11 mouse cellular contexts compared by ENCODE assay signal in genomic region chr2:59644816-59645215, GRCm38 (mm10). TPM values are rescaled to one million over a fixed set of nuclear protein-coding genes. Genes with fewer than 3 reads are reported as not detected.
DNase-seq lines count a peak whose midpoint lies in the region; ATAC-seq and TF ChIP-seq lines count a peak whose summit lies in the region.
"Had no signal": no experiment of that assay in that cellular context is flagged by ENCODE, and none has a peak within 500 bp of the region (broad histone marks: within the 10 kb centered on the region; RNA-seq: fewer than 3 reads in every experiment).

No protein-coding gene starts in this region.

- H3K27me3 ChIP-seq in forebrain, embryonic 10.5 days (ENCODE audit: poor library complexity, severe bottlenecking) = peaks cover 33% of the 10 kb centered on the region
- 0 out of 2 replicates have a peak, but pooled peaks cover 2% of the 10 kb centered on the region for H3K27me3 ChIP-seq in forebrain, embryonic 11.5 days (ENCODE audit: control insufficient read depth, insufficient read depth, low read length)
- H3K27me3 ChIP-seq in cerebellum, adult 2 months (ENCODE audit: control insufficient read depth, insufficient read depth, low read length) = no peaks in the 10 kb centered on the region
- H3K27me3 ChIP-seq in limb, embryonic 11.5 days (ENCODE audit: control insufficient read depth, insufficient read depth, low read length) = no peaks in the 10 kb centered on the region
- H3K27me3 ChIP-seq in midbrain, postnatal 0 days (ENCODE audit: insufficient read depth, low read length) = peaks cover 19% of the 10 kb centered on the region
- H3K27me3 ChIP-seq: lung, embryonic 15.5 days had no signal

- 52% methylated on average over 5 of the region's 5 CpGs for WGBS in forebrain, embryonic 10.5 days
- 52% methylated on average over 5 of the region's 5 CpGs for whole genome bisulfite sequencing in forebrain, embryonic 11.5 days
- WGBS in cerebellum, adult 2 months = 6% methylated on average over 5 of the region's 5 CpGs
- 60% methylated on average over 5 of the region's 5 CpGs for WGBS in limb, embryonic 11.5 days
- WGBS in midbrain, postnatal 0 days = 54% methylated on average over 5 of the region's 5 CpGs

- TF ChIP-seq CTCF in cerebellum, adult 2 months (IDR thresholded peaks at IDR 0.05; ENCODE audit: borderline replicate concordance, insufficient read depth, low read depth, low read length) = no peak
- TF ChIP-seq CTCF in midbrain, postnatal 0 days (IDR thresholded peaks at IDR 0.05) = no peak

- no peaks in the 10 kb centered on the region for H3K9me3 ChIP-seq in forebrain, embryonic 10.5 days
- H3K9me3 ChIP-seq in forebrain, embryonic 11.5 days (ENCODE audit: control insufficient read depth, low read length) = no peaks in the 10 kb centered on the region
- H3K9me3 ChIP-seq in limb, embryonic 11.5 days (ENCODE audit: control insufficient read depth, low read length) = no peaks in the 10 kb centered on the region
- no peaks in the 10 kb centered on the region for H3K9me3 ChIP-seq in midbrain, postnatal 0 days (ENCODE audit: low read length)
- H3K9me3 ChIP-seq: lung, embryonic 15.5 days had no signal

- H3K36me3 ChIP-seq in forebrain, embryonic 10.5 days (replicated peaks) = peaks cover 7% of the 10 kb centered on the region
- H3K36me3 ChIP-seq in forebrain, embryonic 11.5 days (ENCODE audit: control insufficient read depth, insufficient read depth, low read length) = no peaks in the 10 kb centered on the region
- no peaks in the 10 kb centered on the region; the same call in none of the 2 replicates for H3K36me3 ChIP-seq in limb, embryonic 11.5 days (ENCODE audit: control insufficient read depth, insufficient read depth, low read length)
- H3K36me3 ChIP-seq in midbrain, postnatal 0 days (ENCODE audit: insufficient read depth, low read length) = no peaks in the 10 kb centered on the region
- H3K36me3 ChIP-seq: lung, embryonic 15.5 days had no signal

- no peak for DNase-seq in forebrain, embryonic 10.5 days (ENCODE audit: extremely low spot score, low spot score)
- no peak for DNase-seq in forebrain, embryonic 11.5 days (ENCODE audit: low spot score)
- DNase-seq in kidney, postnatal 36 days = peak; percentile 21 to 35
- no peak for DNase-seq in kidney, adult 18-20 months
- peak; percentile 62 to 73 for DNase-seq in cerebellum, adult 2 months
- DNase-seq in limb, embryonic 11.5 days (ENCODE audit: low spot score) = no peak
- no peak for DNase-seq in midbrain, postnatal 0 days (ENCODE audit: low spot score)
- DNase-seq in urinary bladder, postnatal 25 days (ENCODE audit: low spot score) = no peak
- DNase-seq: adrenal gland, adult 8-10 months had no signal

- no peak for TF ChIP-seq POLR2A in cerebellum, adult 2 months (IDR thresholded peaks at IDR 0.05; ENCODE audit: borderline replicate concordance, insufficient read depth, low read length)

- no peak overlapping the region for H3K9ac ChIP-seq in forebrain, embryonic 11.5 days (ENCODE audit: low read length)
- H3K9ac ChIP-seq in limb, embryonic 11.5 days (ENCODE audit: low read length) = no peak overlapping the region
- no peak overlapping the region for H3K9ac ChIP-seq in midbrain, postnatal 0 days (replicated peaks; ENCODE audit: low read length, poor library complexity, severe bottlenecking)
- H3K9ac ChIP-seq: lung, embryonic 15.5 days had no signal

- peak overlapping the region; percentile 66 for H3K27ac ChIP-seq in forebrain, embryonic 10.5 days
- H3K27ac ChIP-seq in forebrain, embryonic 11.5 days (ENCODE audit: low read depth, low read length) = no peak overlapping the region
- H3K27ac ChIP-seq in cerebellum, adult 2 months (ENCODE audit: insufficient read depth, low read length) = peak overlapping the region; percentile 95
- H3K27ac ChIP-seq in limb, embryonic 11.5 days (replicated peaks; ENCODE audit: low read depth, low read length) = 0 out of 2 replicates have a peak overlapping the region, but pooled peaks have one; percentile 30
- H3K27ac ChIP-seq in midbrain, postnatal 0 days (ENCODE audit: low read depth, low read length) = no peak overlapping the region
- H3K27ac ChIP-seq: lung, embryonic 15.5 days had no signal

- no peak overlapping the region for H3K4me3 ChIP-seq in forebrain, embryonic 10.5 days
- no peak overlapping the region for H3K4me3 ChIP-seq in forebrain, embryonic 11.5 days (ENCODE audit: low read depth, low read length)
- no peak overlapping the region for H3K4me3 ChIP-seq in cerebellum, adult 2 months (replicated peaks; ENCODE audit: insufficient read depth, low read depth, low read length)
- H3K4me3 ChIP-seq in limb, embryonic 11.5 days (ENCODE audit: low read depth, low read length) = no peak overlapping the region
- H3K4me3 ChIP-seq in midbrain, postnatal 0 days (ENCODE audit: low read depth, low read length) = no peak overlapping the region
- H3K4me3 ChIP-seq: lung, embryonic 15.5 days had no signal

- H3K4me2 ChIP-seq in forebrain, embryonic 11.5 days (ENCODE audit: low read depth, low read length, severe bottlenecking) = no peak overlapping the region
- no peak overlapping the region for H3K4me2 ChIP-seq in limb, embryonic 11.5 days (ENCODE audit: low read depth, severe bottlenecking)
- H3K4me2 ChIP-seq in midbrain, postnatal 0 days (ENCODE audit: low read depth, low read length, poor library complexity, severe bottlenecking) = no peak overlapping the region
- H3K4me2 ChIP-seq: lung, embryonic 15.5 days had no signal

- peaks cover 60% of the 10 kb centered on the region for H3K4me1 ChIP-seq in forebrain, embryonic 10.5 days
- peaks cover 10% of the 10 kb centered on the region for H3K4me1 ChIP-seq in forebrain, embryonic 11.5 days (replicated peaks; ENCODE audit: control insufficient read depth, insufficient read depth, low read length)
- peaks cover 35% of the 10 kb centered on the region for H3K4me1 ChIP-seq in cerebellum, adult 2 months (ENCODE audit: control insufficient read depth, insufficient read depth, low read length)
- H3K4me1 ChIP-seq in limb, embryonic 11.5 days (ENCODE audit: control insufficient read depth, insufficient read depth, low read length) = peaks cover 43% of the 10 kb centered on the region
- H3K4me1 ChIP-seq in midbrain, postnatal 0 days (ENCODE audit: insufficient read depth, low read length) = no peaks in the 10 kb centered on the region

- ATAC-seq in forebrain, embryonic 11.5 days (replicated peaks; ENCODE audit: low FRiP score) = no peak
- ATAC-seq in limb, embryonic 11.5 days (ENCODE audit: insufficient number of reproducible peaks, low FRiP score, low TSS enrichment, low read depth) = no peak
- ATAC-seq in midbrain, postnatal 0 days (ENCODE audit: low FRiP score) = no peak
- ATAC-seq: intestine, postnatal 0 days had no signal

RNA-seq across cellular contexts. Expression of gene Tanc1, which starts 33.0 kb away (rescaled TPM):
- polyA plus RNA-seq in forebrain, embryonic 10.5 days (2016; fragmentation: Nextera tagmentation; extraction: Ambion mirVana) = 27.6 and 27.7 TPM in 2 replicates
- polyA plus RNA-seq in forebrain, embryonic 11.5 days (2014; fragmentation: Nextera tagmentation; extraction: Ambion mirVana) = 21.0 and 22.7 TPM in 2 replicates
- polyA plus RNA-seq in cerebellum, adult 2 months (2012; rRNA removed) = 40.7 and 41.2 TPM in 2 replicates
- polyA plus RNA-seq in limb, embryonic 11.5 days (2014; fragmentation: Nextera tagmentation; extraction: Ambion mirVana) = 51.6 and 62.5 TPM in 2 replicates
- total RNA-seq in midbrain, postnatal 0 days (2014; rRNA removed) = 7.3 and 8.0 TPM in 2 replicates
- polyA plus RNA-seq in midbrain, postnatal 0 days (2015; fragmentation: Nextera tagmentation; extraction: Ambion mirVana) = 2.3 and 2.7 TPM in 2 replicates

Comparison
In these comparisons a context has a peak if more than half of its experiments do, and no peak if none do; other contexts are left out.
1. DNase-seq: peak in kidney, postnatal 36 days (2 of 2) and cerebellum, adult 2 months (2 of 2); none in forebrain, embryonic 10.5 days (single experiment), forebrain, embryonic 11.5 days (single experiment), kidney, adult 18-20 months (single experiment), limb, embryonic 11.5 days (single experiment), midbrain, postnatal 0 days (single experiment) and urinary bladder, postnatal 25 days (single experiment).
2. H3K27ac ChIP-seq: peak in forebrain, embryonic 10.5 days (single experiment), cerebellum, adult 2 months (single experiment) and limb, embryonic 11.5 days (single experiment); none in forebrain, embryonic 11.5 days (single experiment) and midbrain, postnatal 0 days (single experiment).